Mouse (Mus musculus) right cerebral cortex, postnatal 25 days (tissue): ENCODE data around the gene BC049352.

Experiments
- DNase-seq: peaks from one replicate; pipeline ENCODE4 v3.0.0; 2022

BC049352 gene

GRCm38 (mm10) chr9:45195468-45195867, 13.7 kb downstream of the BC049352 start:
- no peak for DNase-seq

- DNase-seq, result no peak
Measured at GRCm38 (mm10) chr9:45196125-45196830, 14.5 kb downstream of the BC049352 start.

- no peak for DNase-seq
Measured at GRCm38 (mm10) chr9:45197549-45197948, 15.7 kb downstream of the BC049352 start.

- no peak for DNase-seq
Measured at GRCm38 (mm10) chr9:45201319-45201947, 19.6 kb downstream of the BC049352 start.

- no peak for DNase-seq
Measured at GRCm38 (mm10) chr9:45202021-45202798, 20.4 kb downstream of the BC049352 start.

GRCm38 (mm10) chr9:45203797-45204410, 22.1 kb downstream of the BC049352 start, which contains the start of gene Tmprss4:
Gene Tmprss4, minus strand, starts transcription at chr9:45204092.
- DNase-seq, result no peak

- no peak for DNase-seq
Measured at GRCm38 (mm10) chr9:45205143-45205542, 23.3 kb downstream of the BC049352 start.

GRCm38 (mm10) chr9:45206121-45206520, 24.3 kb downstream of the BC049352 start:
- DNase-seq, result no peak

GRCm38 (mm10) chr9:45207015-45207743, 25.4 kb downstream of the BC049352 start:
- DNase-seq, result no peak

GRCm38 (mm10) chr9:45212001-45212400, 30.2 kb downstream of the BC049352 start:
- DNase-seq, result no peak

GRCm38 (mm10) chr9:45215526-45216179, 33.8 kb downstream of the BC049352 start:
- no peak for DNase-seq

- no peak for DNase-seq
Measured at GRCm38 (mm10) chr9:45219644-45220043, 37.8 kb downstream of the BC049352 start.

GRCm38 (mm10) chr9:45221567-45221966, 39.8 kb downstream of the BC049352 start:
- peak; percentile 88 for DNase-seq

- DNase-seq, result no peak
Measured at GRCm38 (mm10) chr9:45229359-45229758, 47.6 kb downstream of the BC049352 start.

- DNase-seq, result no peak
Measured at GRCm38 (mm10) chr9:45235668-45236227, 53.9 kb downstream of the BC049352 start.

- no peak for DNase-seq
Measured at GRCm38 (mm10) chr9:45236744-45237143, 54.9 kb downstream of the BC049352 start.

- DNase-seq, result no peak
Measured at GRCm38 (mm10) chr9:45241397-45241796, 59.6 kb downstream of the BC049352 start.

- DNase-seq, result no peak
Measured at GRCm38 (mm10) chr9:45245432-45245831, 63.6 kb downstream of the BC049352 start.

- no peak for DNase-seq
Measured at GRCm38 (mm10) chr9:45246060-45246459, 64.3 kb downstream of the BC049352 start.

- no peak for DNase-seq
Measured at GRCm38 (mm10) chr9:45247536-45247935, 65.7 kb downstream of the BC049352 start.

GRCm38 (mm10) chr9:45250306-45250705, 68.5 kb downstream of the BC049352 start:
- DNase-seq, result no peak

GRCm38 (mm10) chr9:45251281-45251680, 69.5 kb downstream of the BC049352 start:
- DNase-seq, result no peak
